Mouse (Mus musculus): ENCODE data around the gene AW549877. TPM values are rescaled to one million over a fixed set of nuclear protein-coding genes. Genes with fewer than 3 reads are reported as not detected.

Gene AW549877
- polyA plus RNA-seq (2012; rRNA removed), result 38.0 and 43.7 TPM in 2 replicates

DNA sequence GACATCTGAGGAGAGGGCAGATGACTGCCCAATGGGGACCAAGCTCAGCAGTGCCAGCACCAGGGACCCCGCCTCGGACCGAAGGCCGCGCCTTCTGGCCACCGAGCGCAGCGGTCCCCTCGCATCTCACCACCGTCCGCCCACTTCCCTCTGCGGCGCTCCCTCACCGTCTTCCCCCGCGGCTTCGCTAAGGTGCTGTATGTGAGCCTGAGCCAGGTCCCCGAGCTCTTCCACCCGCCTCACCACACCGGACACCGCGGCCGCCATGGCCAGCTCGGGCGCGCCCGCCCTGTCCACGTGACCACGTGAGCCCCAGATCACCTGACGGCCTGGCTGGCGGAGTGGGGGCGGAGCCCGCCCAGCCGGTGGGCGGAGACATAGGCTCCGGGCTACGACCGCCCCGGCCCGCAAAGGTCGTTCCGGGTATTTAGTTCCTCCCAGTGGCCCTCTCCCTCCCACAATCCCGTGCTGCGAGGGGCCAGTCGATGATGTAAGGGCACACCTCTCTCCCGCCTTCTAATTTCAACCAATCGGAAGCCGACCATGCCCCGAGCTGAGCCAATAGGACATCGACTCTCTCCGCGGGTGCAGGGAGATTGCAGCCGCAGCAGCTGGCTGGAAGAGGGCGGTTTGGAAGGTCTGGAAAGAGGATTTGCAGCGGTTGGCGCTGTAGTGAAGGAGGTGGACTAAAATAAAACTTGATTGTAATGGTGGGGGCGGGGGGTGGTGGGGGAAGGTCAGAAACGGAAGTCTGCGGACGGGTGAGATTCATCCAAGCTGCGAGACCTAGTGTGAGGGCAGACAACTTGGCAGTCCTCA, at the start of gene AW549877:
Gene AW549877 (minus strand): TSS at position 297 of the 819 bp plus-strand sequence.

DNA sequence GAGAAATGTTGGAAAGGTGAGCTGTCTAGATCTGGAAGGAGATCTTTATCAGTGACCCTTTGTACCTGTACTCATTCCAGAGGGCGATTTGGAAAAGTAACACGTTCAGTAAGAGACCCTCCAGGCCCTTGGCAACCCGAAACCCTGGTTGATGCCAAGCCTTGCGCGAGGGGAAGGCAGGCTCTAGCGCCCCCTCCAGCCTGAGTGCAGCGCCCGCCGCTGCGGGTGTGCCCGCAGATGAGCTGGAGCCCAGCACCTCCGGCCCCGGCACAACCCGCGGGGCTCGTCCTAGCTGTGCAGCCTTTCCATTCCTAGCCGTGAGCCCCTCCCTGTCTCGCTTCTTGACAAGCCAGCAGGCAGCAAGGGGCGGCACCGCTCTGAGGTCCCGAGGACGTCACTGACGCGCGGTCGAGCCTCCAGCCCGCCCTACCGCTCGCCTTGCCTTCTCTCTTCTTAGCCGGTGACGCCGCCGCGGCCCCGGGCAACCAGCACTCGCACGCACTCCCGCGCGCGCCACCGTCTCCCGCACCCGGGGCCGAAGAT, 30.8 kb upstream of the AW549877 start, which contains the start of gene Oxct1:
Gene Oxct1 (plus strand): TSS at position 153 of the 543 bp plus-strand sequence.

DNA sequence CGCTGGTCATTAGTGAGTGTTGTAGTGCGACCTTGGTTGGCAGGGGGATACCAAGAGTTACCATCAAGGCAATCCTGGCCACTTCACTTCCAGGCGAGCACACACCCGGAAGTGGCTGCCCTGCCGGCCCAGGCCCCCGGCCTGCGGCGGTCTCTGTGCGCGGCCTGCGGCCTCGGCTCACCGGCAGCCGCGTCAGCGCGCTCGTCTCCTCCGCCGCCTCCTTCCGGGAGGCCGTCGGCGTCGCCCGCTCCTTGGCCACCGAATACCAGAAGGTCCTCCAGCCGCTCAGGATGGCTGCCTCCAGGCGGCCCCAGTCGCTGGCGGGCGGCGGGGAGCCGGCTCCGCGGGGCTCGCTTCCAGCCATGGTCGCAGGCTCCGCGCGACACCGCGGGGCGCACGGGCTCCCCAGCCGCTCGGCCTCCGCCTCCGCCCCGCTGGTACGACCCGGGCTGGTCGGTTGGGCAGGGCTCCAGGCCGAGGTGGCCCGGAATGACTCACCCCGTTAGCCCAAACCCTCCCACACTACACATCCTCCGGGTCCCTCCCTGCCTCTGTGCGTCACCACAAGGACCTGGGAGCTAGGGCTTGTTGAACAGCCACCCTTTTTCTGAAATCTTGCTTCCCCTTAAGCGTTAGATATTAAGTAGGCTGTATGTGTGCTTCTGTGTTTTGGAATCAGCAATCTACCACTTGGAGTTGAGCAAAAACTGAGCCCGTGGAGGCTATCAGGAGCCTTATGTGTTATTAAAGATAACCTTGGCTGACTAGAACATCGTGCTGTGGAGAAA, 16.3 kb downstream of the AW549877 start, which contains the start of gene Fbxo4:
Gene Fbxo4 (minus strand): TSS at position 513 of the 788 bp plus-strand sequence.

Other genes with a start within 250 kb of the AW549877 start
- gene Fbxo4, start 16.2 kb downstream of the AW549877 start, polyA plus RNA-seq (2012; rRNA removed), result 10.4 and 11.3 TPM in 2 replicates
- gene Oxct1, start 30.6 kb upstream of the AW549877 start, polyA plus RNA-seq (2012; rRNA removed), result 147 and 156 TPM in 2 replicates